ENCODE assay signal across 13 mouse cellular contexts in the genomic region with DNA sequence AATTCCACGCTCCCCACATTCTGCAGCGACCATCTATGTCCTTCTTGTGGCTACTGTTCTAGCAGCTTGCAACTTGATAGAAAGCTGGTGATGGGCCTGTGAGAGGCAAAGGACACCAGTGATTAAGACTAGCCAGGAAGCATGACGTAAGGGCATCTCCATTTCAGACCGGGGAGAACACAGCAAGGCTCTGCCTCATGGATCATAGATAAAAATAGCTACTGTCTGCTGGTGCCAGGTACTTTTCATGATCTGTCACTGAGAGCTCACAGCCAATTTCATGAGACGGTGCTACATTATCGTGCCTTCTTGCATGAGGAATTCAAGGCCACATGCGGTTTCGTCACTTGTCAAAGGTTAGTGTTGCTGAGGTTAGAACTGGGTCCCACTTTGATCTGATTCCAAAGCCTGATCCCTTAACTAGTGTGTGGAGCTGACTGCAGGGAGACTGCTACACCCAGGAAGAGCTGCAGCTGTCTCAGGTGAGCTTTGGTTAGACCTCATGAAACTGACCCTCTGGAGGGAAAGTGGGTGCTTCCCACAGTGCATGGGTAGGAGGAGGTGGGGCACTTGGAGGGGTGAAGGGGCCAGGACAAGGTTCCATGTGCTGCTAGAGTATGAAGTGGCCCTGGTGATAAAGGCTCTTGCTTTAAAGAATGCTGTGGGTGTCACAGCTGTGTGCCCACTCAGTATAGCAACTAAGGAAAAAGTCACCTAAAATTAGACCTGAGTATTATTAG.
A peak's percentile ranks its signal among the peaks of the same experiment; 100 is the strongest.
DNase-seq lines count a peak whose midpoint lies in the region; ATAC-seq and TF ChIP-seq lines count a peak whose summit lies in the region.
"Had no signal": no experiment of that assay in that cellular context is flagged by ENCODE, and none has a peak within 500 bp of the region (broad histone marks: within the 10 kb centered on the region; RNA-seq: fewer than 3 reads in every experiment).

No protein-coding gene starts in this region.

- H3K27ac ChIP-seq in heart, embryonic 12.5 days (ENCODE audit: poor library complexity, severe bottlenecking): peak overlapping the region; percentile 91
- H3K27ac ChIP-seq in limb, embryonic 10.5 days: no peak overlapping the region
- H3K27ac ChIP-seq: forebrain, embryonic 13.5 days; limb, embryonic 13.5 days; midbrain, embryonic 13.5 days had no signal

- no peaks in the 10 kb centered on the region for H3K27me3 ChIP-seq in heart, embryonic 12.5 days (replicated peaks)
- no peaks in the 10 kb centered on the region for H3K27me3 ChIP-seq in myocyte (ENCODE audit: control insufficient read depth, insufficient read depth, insufficient read length)
- H3K27me3 ChIP-seq in limb, embryonic 10.5 days (ENCODE audit: low read depth, poor library complexity, severe bottlenecking): no peaks in the 10 kb centered on the region
- H3K27me3 ChIP-seq: forebrain, embryonic 13.5 days; limb, embryonic 13.5 days; midbrain, embryonic 13.5 days had no signal

- peak overlapping the region; percentile 52 for H3K4me2 ChIP-seq in heart, embryonic 12.5 days
- H3K4me2 ChIP-seq in myocyte (ENCODE audit: low read depth): peak overlapping the region; percentile 90
- H3K4me2 ChIP-seq: forebrain, embryonic 13.5 days; limb, embryonic 13.5 days; midbrain, embryonic 13.5 days had no signal

- no peak for TF ChIP-seq POLR2A in myocyte (IDR thresholded peaks at IDR 0.05; ENCODE audit: insufficient read length, low read depth)

- H3ac ChIP-seq in myocyte (ENCODE audit: control insufficient read depth, insufficient read length): no peak overlapping the region

- H3K9ac ChIP-seq in heart, embryonic 12.5 days: peak overlapping the region; percentile 51; the same call in 1 of the 2 replicates
- H3K9ac ChIP-seq: forebrain, embryonic 13.5 days; limb, embryonic 13.5 days; midbrain, embryonic 13.5 days had no signal

- peak; percentile 77 for ATAC-seq in heart, embryonic 12.5 days (ENCODE audit: insufficient number of reproducible peaks, low FRiP score)
- ATAC-seq: forebrain, embryonic 13.5 days; intestine, embryonic 16.5 days; midbrain, embryonic 13.5 days had no signal

- no peaks in the 10 kb centered on the region for H3K79me2 ChIP-seq in myocyte (ENCODE audit: control insufficient read depth, insufficient read depth)

- H3K36me3 ChIP-seq in heart, embryonic 12.5 days: 0 out of 2 replicates have a peak, but pooled peaks cover 5% of the 10 kb centered on the region
- H3K36me3 ChIP-seq in myocyte (ENCODE audit: control insufficient read depth, insufficient read depth): no peaks in the 10 kb centered on the region
- no peaks in the 10 kb centered on the region for H3K36me3 ChIP-seq in limb, embryonic 10.5 days
- H3K36me3 ChIP-seq: limb, embryonic 13.5 days; midbrain, embryonic 13.5 days had no signal

- H3K4me3 ChIP-seq in heart, embryonic 12.5 days: peak overlapping the region; percentile 15; the same call in 1 of the 2 replicates
- H3K4me3 ChIP-seq in myocyte: no peak overlapping the region
- H3K4me3 ChIP-seq in limb, embryonic 10.5 days: no peak overlapping the region
- H3K4me3 ChIP-seq: forebrain, embryonic 13.5 days; limb, embryonic 13.5 days; midbrain, embryonic 13.5 days had no signal

- peak; percentile 10 to 17 for DNase-seq in lung, adult 18-20 months
- no peak for DNase-seq in lung, postnatal 14 days
- DNase-seq in cerebellum, postnatal 10 days: peak; percentile 21 to 31
- DNase-seq in spleen, adult 12 weeks (ENCODE audit: low spot score): no peak
- DNase-seq in kidney, adult 11 months: no peak
- no peak for DNase-seq in limb, embryonic 10.5 days (ENCODE audit: low spot score)
- DNase-seq: thymus, adult 18-20 months had no signal

- H3K9me3 ChIP-seq in heart, embryonic 12.5 days (replicated peaks): no peaks in the 10 kb centered on the region
- no peaks in the 10 kb centered on the region for H3K9me3 ChIP-seq in limb, embryonic 10.5 days (replicated peaks)
- H3K9me3 ChIP-seq: forebrain, embryonic 13.5 days; limb, embryonic 13.5 days; midbrain, embryonic 13.5 days had no signal

- 21% methylated on average over 8 of the region's 8 CpGs for WGBS in heart, embryonic 12.5 days
- WGBS in limb, embryonic 10.5 days: 88% methylated on average over 8 of the region's 8 CpGs

- peaks cover 52% of the 10 kb centered on the region for H3K4me1 ChIP-seq in heart, embryonic 12.5 days (replicated peaks)
- H3K4me1 ChIP-seq in limb, embryonic 10.5 days: peaks cover 8% of the 10 kb centered on the region
- H3K4me1 ChIP-seq: forebrain, embryonic 13.5 days; midbrain, embryonic 13.5 days had no signal

TF ChIP-seq in myocyte, 11 proteins besides CTCF, POLR2A, EP300 and RAD21:
- TF ChIP-seq POLR2AphosphoS2 (IDR thresholded peaks at IDR 0.05; ENCODE audit: insufficient read length, low read depth): no peak
- no peak for TF ChIP-seq MAX (IDR thresholded peaks at IDR 0.05; ENCODE audit: low read depth)
- peak in 2 of 3 experiments; percentile 18 to 69 for TF ChIP-seq MYOG (IDR thresholded peaks at IDR 0.05; ENCODE audit: control insufficient read depth in 1 of 3, insufficient read depth in 1 of 3, insufficient read length in 2 of 3, low read depth in 2 of 3)
- TF ChIP-seq REST (IDR thresholded peaks at IDR 0.05; ENCODE audit: insufficient read depth, insufficient read length): no peak
- TF ChIP-seq CEBPB (IDR thresholded peaks at IDR 0.05; ENCODE audit: insufficient read depth, poor library complexity, severe bottlenecking): 0 out of 2 replicates have a peak, but pooled peaks have one; percentile 31
- no peak for TF ChIP-seq SRF (IDR thresholded peaks at IDR 0.05; ENCODE audit: control insufficient read depth, insufficient read length, low read depth)
- no peak for TF ChIP-seq TCF3 (IDR thresholded peaks at IDR 0.05; ENCODE audit: insufficient read length, low read depth)
- TF ChIP-seq MYOD1 (IDR thresholded peaks at IDR 0.05; ENCODE audit: control insufficient read depth in 1 of 3, insufficient read length in 2 of 3, low read depth in 2 of 3): peak in 1 of 3 experiments; percentile 83
- no peak for TF ChIP-seq E2F4 (IDR thresholded peaks at IDR 0.05; ENCODE audit: insufficient read depth)
- TF ChIP-seq TCF12 (IDR thresholded peaks at IDR 0.05; ENCODE audit: insufficient read depth, poor library complexity, severe bottlenecking): no peak
- no peak for TF ChIP-seq USF1 (IDR thresholded peaks at IDR 0.05; ENCODE audit: low read depth)
TF ChIP-seq in myocyte: peak in this region for 3.

Comparison
In these comparisons a context has a peak if more than half of its experiments do, and no peak if none do; other contexts are left out.
1. DNase-seq: peak in lung, adult 18-20 months (2 of 2) and cerebellum, postnatal 10 days (2 of 2); none in lung, postnatal 14 days (single experiment), spleen, adult 12 weeks (single experiment), kidney, adult 11 months (single experiment) and limb, embryonic 10.5 days (single experiment).